Mouse (Mus musculus) brain, adult 2 months (tissue): ENCODE measurements around the gene Atp8a2.
"Not testable (repeated sequence)": the region's sequence is repeated elsewhere in the genome, so short reads cannot be mapped to it uniquely, and the experiment has no call there.

Source experiments
- DNase-seq: peaks from one replicate; pipeline ENCODE4 v3.0.0; 2011; ENCODE audit warnings: low read depth, low spot score

Atp8a2 gene

DNA sequence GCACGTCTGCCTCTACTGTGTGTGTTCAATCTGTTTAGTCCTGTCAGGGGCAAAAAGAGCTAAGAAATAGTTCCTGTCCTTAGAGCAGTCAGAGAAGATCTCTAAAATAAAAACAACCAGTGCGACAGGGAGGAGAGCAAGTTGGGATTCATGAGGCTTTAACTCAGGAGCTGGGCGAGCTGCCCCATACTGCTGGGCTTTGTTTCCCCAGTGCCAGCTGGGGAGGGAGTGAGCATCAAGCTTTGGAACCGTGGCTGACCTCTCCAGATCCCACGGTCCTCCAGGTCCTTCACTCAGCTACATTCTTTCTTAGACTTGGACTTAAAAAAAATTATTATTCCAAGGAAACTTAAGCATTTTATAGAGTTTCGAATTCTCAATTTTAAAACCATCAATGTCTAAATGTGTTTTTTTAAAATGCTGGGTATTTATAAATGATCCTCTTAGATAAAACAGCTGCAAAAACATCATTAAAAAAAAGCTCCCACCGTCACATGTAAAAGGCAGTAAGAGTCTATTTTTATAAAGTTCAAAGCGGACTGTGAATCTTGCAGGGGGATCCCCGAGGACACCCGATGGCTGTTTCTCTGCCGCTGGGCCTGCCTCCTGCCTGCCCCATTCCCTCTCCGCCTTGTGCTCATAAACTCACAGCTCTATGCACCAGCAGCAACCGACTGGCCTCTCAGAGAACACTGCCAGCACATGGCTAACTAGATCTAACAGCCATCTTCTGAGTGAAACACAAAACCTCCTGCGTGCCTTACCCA, 350.2 kb downstream of the Atp8a2 start:
- DNase-seq: peak; percentile 31

DNA sequence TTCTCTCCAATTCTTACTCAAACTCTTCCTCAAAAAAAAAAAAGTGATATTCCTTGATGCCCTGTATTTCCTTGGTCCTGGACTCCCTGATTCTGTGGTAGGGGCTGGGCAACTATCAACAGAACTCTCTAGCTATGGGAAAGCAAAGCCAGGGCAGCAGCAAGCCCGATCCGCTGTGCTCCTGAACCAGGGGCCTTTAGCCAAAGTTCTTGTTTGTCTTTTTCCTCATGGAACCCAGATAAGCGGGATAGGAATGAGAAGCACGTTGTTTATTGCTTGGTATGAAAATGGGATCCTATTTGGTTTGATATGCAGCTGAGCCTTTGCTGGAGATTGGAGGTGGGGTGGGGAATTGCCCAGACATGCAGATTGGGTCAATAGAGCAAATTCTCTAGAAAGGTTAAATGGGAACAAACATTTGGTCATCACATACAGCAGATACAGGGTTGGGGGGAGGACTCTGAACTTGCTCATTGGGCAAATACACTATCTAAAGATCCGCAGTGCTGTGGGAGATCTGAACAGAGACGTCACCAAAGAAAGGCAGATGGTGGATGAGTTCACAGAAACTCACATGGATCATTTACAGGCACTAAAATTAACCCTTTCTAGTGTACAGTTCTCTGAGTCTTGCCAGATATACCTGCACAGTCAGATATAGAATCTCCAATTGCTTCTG, 353.6 kb downstream of the Atp8a2 start:
- no peak for DNase-seq

DNA sequence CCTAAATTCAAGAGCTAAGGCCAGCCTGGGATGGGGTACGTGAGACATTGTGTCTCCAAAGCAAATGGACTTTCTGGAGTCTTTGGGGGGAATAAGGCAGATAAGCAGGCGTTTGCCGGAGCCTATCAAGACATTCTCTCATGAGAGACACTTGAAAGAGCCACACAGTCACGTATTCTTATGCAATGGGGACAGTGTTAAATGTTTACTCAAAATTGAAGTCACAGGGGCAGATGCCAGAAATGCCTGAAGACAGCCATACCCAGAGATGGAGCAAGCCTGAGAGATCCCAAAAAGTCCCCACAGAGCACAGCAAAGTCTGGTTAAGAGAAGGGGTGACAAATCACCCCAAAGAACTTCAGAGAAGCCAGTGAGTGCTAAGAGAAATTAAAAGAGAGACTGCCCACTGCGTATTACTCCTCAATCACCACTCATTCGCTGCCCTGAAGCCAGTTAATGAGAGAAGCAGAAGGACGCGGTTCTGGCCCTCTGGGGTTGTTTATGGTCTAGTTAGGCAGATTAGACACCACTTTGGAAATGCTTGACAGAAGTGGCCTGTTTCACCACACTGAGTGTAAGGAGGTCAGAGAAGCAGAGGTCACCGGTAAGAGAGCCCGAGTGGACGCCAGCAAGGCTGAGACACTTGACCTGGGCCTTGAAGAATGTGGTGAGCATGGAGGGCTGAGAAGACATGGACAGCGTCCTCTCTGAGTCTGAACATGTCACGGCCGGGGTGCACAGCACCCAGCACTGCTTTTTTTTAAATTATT, 356.8 kb downstream of the Atp8a2 start:
- DNase-seq: no peak

DNA sequence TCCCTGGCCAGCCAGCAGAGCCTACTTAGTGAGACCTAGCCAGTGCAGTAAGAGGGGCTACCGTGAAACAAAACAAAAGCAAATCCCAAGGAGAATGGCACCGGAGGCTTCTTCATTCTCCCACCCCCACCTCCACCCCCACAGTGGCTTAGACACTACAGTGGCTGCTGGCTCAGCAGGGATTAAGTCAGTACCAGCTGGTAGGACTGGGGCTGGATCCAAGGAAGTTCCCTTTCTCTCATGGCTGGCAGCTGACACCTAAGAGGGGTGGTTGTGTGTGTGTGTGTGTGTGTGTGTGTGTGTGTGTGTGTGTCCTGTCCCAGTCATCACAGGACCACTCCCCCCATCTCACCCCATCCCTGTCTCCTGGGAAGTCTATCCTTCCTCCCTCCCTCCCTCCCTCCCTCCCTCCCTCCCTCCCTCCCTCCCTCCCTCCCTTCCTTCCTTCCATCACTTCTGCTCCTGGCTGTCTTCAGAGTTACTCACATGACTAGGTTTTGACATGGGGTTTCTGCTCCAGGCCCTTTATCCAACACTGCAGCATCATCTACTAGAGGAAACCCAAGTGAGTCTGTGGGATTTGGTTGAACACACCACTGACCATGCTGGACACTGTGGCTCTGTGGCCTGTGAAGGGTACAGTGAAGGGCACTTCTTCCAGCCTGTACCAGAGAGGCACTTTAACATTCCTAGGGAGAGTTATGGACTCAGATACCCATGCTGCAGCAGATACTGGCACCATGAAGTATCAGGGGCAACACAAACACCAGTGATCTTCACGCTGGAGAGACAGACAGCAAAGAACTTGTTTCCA, 358.3 kb downstream of the Atp8a2 start:
- DNase-seq: peak; percentile 21

DNA sequence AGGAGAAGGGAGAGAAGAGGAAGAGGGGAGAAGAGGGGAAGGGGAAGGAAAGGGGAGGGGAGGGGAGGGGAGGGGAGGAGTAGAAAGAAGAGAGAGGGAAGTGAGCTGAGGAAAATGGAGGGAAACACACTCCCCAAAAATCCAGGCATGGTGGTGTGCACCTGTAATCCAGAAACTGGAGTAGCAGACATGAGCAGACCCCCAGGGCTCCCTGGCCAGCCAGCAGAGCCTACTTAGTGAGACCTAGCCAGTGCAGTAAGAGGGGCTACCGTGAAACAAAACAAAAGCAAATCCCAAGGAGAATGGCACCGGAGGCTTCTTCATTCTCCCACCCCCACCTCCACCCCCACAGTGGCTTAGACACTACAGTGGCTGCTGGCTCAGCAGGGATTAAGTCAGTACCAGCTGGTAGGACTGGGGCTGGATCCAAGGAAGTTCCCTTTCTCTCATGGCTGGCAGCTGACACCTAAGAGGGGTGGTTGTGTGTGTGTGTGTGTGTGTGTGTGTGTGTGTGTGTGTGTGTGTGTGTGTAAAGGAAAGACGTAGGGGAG, 359.2 kb downstream of the Atp8a2 start:
- not testable (repeated sequence) for DNase-seq

DNA sequence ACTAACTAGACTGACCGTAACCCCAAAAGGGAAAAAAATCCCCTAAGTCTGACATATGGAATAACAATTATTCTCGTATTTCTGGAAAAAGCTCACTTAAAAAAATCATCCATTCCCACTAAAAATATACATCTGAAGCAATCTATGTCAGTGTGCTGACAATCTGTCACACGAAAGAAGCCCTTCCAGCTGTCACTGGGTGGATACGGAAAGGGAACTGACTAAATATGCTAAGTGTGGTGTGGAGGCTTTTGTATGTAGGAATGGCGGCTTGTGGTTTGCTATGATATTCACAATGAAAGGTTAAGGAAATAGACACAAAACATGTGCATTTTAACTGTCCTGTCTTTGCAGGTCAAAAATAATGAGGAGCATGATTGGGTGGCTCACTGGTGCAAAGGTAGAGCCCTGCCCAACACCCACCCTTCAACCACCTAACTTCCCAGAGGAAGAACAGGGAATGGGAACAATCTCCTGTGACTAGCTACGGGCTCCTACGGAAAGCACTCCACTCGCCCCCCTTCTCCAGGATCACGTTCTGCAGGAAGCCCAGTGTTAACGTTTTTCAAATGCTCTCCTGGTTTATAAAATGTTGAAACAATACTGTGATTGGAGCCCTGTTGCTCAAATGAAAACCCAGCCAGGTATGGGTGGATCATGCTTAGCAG, 360.0 kb downstream of the Atp8a2 start:
- DNase-seq: peak; percentile 70

DNA sequence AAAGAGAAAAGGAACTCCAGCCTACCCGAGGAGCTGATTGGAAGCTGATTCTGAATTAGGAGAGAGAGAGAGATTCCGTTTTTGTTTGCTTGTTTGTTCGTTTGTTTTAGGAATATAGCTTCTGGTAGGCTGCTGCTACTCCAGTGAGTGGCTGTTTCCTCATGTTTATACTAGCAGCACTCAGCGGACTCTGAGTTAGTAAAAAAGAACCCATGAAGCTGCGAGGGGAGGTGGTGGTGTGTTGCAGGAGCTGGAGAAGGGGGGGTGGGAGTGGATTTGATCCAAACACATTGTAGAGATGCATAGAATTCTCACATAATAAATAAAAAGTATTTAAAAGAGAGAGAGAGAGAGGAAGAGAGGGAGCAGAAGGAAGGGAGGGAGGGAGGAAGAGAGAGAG, 367.4 kb downstream of the Atp8a2 start:
- DNase-seq: no peak

DNA sequence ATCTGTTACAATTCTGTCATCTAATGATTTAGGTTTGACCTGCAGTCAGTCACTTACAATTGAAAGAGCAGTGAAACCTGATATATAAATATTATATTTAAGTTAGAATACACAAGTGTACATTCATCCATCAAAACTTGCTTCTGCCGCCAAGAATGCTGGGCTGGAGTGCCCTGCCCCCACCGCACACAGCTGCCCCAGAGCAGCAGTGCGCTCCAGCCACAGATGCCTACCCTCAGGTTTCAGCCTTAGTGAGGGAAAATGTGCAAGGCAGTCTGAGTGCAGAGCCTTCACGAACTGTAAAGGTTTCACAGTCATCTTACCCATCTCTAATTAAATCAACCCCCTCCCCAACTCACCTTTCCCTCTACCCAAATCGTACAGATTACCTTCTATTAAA, 369.6 kb downstream of the Atp8a2 start:
- DNase-seq: no peak

DNA sequence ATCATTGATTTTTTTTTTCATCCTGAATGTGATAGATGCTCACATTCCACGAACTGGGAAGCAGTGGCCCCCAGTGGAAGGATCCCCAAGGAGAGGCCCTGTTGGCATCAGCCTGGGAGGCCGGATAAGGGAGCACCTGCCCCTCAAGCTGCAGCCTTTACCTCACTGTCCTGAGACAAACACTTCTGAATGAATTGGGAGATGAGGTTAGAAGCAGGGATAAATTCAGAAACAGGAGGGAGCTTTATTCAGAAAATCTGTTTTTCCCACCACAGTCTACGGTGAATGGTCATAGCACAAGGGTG, 376.9 kb downstream of the Atp8a2 start:
- DNase-seq: no peak

DNA sequence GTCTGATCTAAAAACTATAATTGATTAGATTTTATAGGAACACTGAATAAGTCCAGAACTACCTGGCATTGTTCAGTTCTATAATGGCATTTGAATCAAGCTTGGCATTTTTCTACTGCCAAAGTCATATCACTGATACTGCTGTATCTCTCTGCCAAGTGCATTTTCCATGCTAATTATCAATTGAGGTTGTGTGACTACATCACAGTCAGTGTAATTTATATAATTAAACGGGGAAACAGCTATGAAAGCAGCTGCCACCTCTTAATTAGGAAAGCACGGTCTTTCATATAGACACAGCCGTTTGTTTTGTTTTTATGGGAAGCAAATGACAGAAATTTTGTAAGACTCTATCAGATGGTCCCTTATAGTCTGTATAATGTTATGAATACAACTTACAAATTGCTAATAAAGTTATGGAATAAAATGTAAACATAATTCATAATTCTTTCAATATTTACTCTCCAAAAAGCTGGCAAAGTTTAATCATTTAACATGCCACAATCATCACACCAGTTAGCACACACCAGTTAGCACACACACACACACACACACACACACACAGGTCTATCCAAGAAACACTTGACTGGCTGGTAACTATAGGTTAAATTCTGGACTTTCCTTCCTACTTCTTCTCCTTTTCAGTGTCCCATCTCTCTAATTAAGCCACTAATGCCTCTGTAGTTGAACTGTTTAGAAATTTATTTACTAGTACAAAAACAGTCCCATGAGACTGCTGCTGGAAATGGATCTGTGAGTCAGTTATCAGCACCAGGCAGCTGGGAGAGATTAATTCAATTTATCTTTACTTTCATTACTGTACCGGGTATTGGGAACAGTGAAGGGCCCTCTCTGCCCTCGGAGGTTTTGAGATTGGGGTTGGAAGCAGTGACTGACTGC, 377.5 kb downstream of the Atp8a2 start:
- no peak for DNase-seq

DNA sequence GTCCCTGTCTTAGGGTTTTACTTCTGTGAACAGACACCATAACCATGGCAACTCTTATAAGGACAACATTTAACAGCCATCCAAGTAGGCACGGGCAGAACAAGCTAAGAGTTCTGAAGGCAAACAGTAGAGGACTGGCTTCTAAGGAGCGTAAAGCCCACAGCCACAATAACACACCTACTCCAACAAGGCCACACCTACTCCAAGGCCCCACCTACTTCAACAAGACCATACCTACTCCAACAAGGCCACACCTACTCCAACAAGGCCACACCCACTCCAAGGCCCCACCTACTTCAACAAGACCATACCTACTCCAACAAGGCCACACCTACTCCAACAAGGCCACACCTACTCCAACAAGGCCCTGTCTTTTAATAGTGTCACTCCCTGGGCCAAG, 386.7 kb downstream of the Atp8a2 start:
- not testable (repeated sequence) for DNase-seq

DNA sequence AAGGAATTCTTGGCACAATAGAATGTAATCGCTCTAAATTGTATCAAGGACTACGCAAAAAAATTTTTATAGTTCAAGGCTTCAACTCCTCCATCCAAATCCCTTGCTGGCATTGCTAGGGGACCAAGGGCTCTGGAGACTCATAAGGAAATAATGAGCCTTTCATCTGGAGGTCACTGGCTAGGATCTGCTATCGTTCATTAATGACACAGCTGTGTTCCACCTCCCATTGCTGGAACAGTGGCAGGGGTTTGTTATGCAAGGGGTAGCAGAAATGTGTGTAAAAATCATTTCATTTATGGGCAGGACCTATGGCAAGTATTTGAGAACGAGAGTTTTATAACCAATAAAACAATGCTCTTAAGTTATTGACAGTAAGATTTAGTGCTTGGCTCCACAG, 387.2 kb downstream of the Atp8a2 start:
- no peak for DNase-seq

DNA sequence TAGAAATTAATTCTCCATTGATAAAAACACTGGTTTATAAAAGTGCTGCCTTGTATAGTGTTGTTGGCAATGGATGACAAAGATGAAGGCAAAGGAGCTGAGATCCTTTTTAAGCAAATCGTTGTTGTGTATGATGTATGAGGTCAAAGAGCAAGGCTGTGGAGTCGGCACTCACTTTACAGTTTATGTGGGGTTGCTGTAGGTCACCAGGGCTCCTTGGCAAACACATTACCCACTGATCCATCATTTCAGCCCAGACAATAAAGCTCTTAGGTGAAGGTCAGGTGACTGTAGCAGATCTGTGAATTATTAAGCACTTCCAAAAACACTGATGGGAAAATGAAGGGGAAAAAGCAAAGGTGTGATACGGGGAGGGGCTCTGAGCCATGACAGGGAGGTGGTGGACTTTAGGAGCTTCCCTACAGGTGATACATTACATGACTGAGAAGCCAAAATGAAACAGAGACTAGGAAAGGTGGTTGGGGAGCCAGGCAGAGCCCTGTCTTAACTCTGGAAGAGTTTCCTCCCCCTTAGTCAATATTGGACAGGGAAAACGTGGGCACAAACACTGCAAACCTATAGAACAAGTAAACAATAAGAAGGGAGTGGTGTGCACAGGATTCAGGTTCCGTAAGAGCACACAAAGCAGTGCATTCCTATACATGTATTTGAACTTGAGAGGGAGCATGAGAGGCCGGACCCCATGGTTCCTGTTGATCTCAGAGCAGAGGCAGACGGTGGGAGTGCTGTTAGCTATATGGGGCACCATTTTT, 389.3 kb downstream of the Atp8a2 start:
- DNase-seq: no peak

DNA sequence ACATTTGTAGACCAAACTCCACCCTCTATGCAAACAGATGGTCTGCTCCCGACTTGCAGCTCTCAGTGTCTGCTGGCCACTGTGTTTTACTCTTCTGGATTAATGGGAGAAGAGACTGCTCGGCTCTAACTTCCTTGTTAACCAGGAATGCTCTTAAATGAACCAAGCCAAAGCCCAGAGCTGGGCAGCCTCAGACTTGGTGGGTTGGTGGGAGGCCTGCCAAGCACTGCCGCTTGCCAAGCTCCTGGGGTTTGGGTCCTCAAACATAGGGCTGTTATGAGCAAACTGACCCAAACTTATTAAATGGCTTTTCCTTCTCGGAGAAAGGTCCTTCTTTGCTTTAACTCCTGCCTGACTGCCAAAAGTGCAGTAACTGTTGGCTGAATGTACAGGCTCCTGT, 390.1 kb downstream of the Atp8a2 start:
- no peak for DNase-seq

DNA sequence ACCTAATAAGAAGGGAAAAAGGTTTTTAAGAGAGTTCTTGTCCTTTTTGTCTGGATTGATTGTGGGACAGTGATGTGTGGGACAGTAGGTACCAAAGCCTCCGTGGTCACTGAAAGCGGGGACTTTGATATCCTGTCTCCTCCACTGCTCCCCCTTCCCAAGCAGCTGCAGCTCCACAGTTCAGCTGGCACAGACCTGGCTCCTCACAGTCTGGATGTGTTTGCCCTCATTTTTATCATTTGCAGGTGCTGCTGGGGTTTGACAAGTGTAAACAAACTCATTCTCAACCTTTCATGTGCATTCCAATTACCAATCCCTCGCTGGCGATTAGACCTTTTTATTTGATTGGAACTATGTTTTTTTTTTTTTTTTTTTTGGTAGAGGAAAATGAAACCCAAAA, 390.8 kb downstream of the Atp8a2 start:
- DNase-seq: no peak

DNA sequence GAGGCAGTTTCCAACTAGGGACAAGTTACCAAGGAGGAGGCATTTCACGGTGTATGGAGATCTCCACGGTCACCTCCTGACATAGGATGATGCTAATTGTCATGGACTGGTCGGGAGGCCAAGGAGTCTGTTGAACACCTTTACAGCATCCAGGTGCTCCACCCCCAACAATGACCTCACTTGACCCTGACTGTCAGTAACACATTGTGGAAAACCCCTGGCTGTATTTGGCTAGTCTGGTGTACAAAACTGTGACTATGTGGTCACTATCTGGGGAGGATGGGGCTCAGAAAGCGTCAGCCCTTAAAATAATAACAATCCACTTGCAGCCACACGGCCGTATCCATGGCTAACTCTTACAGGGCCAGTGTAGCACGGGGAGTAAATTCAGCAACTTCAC, 391.3 kb downstream of the Atp8a2 start:
- no peak for DNase-seq

DNA sequence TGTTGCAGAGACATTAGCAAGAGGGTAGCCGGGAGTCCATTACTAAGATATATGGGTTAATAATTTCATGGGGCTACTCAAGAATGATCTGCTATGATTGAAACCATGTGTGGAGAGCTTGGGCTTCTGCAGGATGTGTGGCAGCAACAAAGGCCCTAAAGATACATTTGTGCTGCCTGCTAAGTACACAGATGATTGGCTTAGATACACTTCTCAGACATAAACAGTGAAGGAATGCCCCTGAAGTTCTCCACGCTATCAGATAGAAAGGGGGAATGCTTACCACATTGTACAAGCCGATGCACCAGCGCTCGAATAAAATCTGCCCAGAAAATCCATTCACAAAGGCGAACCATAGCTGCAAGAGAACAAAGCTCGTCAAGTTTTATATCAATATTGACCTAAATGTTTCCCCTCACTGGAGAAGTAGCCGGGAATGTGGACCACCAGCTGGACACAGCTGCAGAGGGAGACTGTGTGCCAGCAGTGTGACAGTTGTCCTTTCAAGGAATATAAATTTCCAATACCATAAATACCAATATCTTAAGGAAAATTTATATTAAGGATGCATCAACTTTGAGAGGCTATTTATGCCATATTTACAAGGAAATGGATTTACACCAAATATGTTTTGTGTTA, 394.9 kb downstream of the Atp8a2 start:
- DNase-seq: no peak

DNA sequence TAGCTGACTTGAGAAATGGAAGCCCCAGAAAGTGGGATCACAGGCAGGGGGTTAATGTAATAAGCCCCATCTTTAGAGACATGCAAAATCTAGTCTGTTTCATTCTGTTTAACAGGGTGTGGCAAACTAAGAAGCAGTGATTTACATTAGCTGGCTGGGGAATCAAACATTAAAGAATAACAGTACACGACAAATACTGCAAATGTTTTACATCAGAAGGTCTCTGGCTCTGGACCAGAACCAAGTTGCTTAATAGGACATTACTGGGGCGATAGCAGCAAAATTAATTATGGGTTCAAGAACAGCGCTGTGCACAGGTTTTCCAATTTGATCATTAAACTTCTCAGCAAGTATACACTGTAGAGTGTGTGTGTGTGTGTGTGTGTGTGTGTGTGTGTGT, 397.5 kb downstream of the Atp8a2 start:
- DNase-seq: no peak

DNA sequence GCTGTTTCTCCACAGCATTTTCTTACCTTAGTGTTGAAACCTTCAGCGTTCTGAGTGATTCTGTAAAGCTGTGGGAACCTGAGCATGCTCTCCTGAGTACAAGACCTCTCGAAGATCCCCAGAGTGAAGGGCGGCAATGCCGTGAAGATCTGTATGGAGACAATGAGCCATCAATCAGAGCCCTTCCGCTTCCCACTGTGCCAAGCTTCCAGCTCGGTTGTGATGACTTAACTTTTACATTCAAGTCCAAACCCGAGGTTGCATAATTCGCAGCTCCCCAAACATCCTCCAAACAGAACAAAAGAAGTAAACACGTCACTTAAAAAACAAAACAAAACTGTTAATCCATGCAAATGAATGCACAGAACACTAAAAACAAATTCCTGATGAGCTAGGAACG, 403.1 kb downstream of the Atp8a2 start:
- no peak for DNase-seq
